Mouse (Mus musculus): Measurements from ENCODE around the gene Rpl11. TPM values are rescaled to one million over a fixed set of nuclear protein-coding genes. Genes with fewer than 3 reads are reported as not detected.
A peak's percentile ranks its signal among the peaks of the same experiment; 100 is the strongest.
"Not testable (repeated sequence)": the region's sequence is repeated elsewhere in the genome, so short reads cannot be mapped to it uniquely, and the experiment has no call there.

Rpl11 gene
- polyA plus RNA-seq, 1 experiment = 1,174 TPM

DNA sequence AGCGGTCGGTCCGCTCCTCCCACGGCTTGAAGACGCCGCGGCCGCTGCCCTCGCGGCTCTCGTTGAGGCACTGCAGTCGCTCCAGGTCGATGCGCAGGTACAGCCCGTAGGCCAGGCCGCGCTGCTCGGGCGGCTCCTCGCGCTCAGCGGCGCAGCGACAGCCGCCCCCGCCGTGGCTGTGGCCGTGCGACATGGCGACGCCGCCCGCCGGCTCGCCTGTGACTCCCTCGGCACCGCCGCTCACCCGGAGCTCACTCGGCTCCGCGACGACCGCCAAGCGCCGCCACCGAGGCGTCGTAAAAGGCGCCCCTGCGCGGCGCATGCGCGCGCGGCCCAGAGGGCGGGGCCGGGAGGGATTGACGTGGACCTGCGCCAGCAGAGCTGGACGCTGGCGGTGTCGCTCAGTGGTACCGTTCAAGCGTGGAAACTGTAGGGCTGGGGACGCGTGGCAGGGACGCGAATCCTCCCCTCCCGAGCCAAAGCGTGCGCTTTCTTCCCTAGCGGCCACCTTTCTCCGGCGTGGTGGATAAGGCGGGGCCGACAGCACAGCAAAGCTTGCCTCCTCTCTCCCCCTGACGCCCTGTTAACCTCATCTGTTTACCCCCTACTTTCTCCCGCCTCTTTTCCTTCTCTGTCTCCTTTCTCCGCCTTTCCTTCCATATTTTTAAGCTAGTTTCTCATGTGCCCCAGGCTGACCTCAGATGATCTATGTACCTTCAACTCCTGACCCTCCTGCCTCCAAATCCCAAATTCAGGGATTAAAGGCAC, 66.1 kb downstream of the Rpl11 start, which contains the start of gene Pithd1:
Gene Pithd1, minus strand, starts transcription at position 322 of the 768 bp plus-strand sequence.
- TF ChIP-seq CTCF (IDR thresholded peaks at IDR 0.05; ENCODE audit: borderline replicate concordance, insufficient read depth, low read length) = no peak
- TF ChIP-seq POLR2A (IDR thresholded peaks at IDR 0.05; ENCODE audit: low read depth, low read length) = peak; percentile 94
- Histone ChIP-seq H3K27ac (ENCODE audit: insufficient read depth, low read length) (peak within 1 kb of the TSS; percentile 28; the same call in 1 of the 2 replicates), H3K4me3 (ENCODE audit: insufficient read depth, low read length) (peak within 1 kb of the TSS; percentile 76), H3K4me1 (ENCODE audit: control insufficient read depth, insufficient read depth, low read length) (peaks cover 4% of the 10 kb centered on the region)

DNA sequence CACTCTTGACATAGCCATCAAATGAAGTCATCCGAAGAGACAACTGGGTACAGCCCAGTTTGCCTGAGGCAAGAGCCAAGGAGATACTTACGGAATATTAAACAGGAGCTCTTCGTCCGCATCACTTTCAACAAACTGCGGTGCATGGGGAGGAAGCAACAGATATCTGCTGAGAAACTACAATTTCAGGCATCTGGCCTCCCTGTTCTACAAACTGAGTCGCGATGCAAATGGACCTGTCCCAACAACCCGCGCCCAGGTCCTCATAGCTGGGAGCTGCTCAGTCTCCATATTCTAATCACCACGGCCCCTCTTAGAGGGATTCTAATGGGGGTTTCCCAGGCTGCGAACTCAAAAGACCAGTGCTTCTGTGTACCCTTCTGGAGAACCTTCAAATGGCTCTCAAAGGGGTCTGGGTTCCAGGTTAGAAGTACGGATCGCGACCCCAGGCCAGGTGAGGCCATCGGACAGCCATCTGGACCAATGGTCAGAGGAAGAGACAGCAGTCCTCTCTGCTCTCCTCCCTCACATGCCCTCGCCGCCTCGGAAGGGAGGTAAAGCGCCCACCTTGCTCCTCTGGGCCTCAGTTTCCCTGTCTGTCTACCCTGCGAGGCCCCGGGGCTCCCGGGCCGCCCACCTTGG, 66.8 kb downstream of the Rpl11 start:
- Histone ChIP-seq H3K27ac (ENCODE audit: insufficient read depth, low read length) (no peak overlapping the region), H3K4me3 (ENCODE audit: insufficient read depth, low read length) (peak overlapping the region; percentile 76), H3K4me1 (ENCODE audit: control insufficient read depth, insufficient read depth, low read length) (peaks cover 4% of the 10 kb centered on the region)
- TF ChIP-seq CTCF (IDR thresholded peaks at IDR 0.05; ENCODE audit: borderline replicate concordance, insufficient read depth, low read length) (no peak), POLR2A (IDR thresholded peaks at IDR 0.05; ENCODE audit: low read depth, low read length) (no peak)

DNA sequence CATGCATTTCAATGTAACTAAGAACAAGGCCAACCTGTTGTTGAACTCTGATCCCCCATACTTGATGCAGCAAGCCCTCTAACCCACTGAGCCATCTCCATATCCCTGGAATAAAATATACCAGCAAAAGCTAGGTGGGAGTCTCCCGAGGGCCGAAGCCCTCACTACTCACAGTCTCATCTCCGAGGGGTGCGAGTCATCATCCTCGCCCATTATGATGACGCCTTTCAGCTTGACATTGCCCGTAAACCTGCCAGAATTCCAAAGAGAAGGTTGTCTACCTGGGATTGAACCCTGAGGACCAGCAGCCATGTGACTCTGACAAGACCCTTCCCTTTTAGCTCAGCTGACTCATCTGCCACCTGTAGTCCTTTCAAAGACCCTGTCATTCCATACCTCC, 67.5 kb downstream of the Rpl11 start:
- peaks cover 4% of the 10 kb centered on the region for H3K4me1 ChIP-seq (ENCODE audit: control insufficient read depth, insufficient read depth, low read length)
- peak overlapping the region; percentile 76 for H3K4me3 ChIP-seq (ENCODE audit: insufficient read depth, low read length)
- TF ChIP-seq CTCF (IDR thresholded peaks at IDR 0.05; ENCODE audit: borderline replicate concordance, insufficient read depth, low read length) (no peak), POLR2A (IDR thresholded peaks at IDR 0.05; ENCODE audit: low read depth, low read length) (no peak)
- H3K27ac ChIP-seq (ENCODE audit: insufficient read depth, low read length) = no peak overlapping the region

DNA sequence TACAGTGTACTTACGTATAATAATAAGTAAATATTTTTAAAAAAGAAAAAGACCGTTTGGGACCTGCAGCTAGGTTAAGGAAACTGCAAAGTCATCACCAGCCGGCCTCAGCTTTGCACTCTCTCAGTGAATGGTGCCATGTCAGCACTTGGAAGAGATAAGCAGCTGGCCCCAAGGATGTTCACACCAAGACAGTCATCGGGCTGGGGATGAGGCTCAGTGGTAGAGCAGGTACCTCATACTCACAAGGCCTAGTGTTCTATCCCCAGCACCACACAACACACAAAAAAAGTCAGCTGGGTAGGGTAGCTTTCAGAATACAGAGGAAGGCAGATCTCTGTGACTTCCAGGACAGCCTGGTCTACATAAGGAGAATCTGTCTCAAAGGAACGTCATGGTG, 68.0 kb downstream of the Rpl11 start:
- no peak for TF ChIP-seq CTCF (IDR thresholded peaks at IDR 0.05; ENCODE audit: borderline replicate concordance, insufficient read depth, low read length)
- TF ChIP-seq POLR2A (IDR thresholded peaks at IDR 0.05; ENCODE audit: low read depth, low read length) = no peak
- Histone ChIP-seq H3K4me3 (ENCODE audit: insufficient read depth, low read length) (no peak overlapping the region), H3K4me1 (ENCODE audit: control insufficient read depth, insufficient read depth, low read length) (peaks cover 4% of the 10 kb centered on the region), H3K27ac (ENCODE audit: insufficient read depth, low read length) (no peak overlapping the region)

DNA sequence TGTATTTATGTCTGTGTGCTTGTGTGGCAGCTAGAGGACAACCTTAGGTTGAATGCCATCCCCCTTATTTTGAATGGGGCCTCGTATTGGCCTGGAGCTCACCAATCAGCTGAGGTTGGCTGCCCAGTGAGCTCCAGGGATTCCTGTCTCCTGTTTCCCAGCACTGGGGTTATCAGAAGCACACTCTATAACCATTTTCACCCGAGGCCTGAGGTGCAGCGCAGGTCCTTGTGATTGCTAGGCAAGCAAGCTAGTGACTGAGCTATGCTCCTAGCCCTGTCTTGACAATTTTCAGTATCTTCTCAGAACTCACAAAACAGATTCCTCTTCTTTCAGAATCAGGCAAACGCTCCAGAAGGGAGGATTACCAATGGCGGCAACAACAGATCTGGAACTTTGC, 68.7 kb downstream of the Rpl11 start:
- TF ChIP-seq CTCF (IDR thresholded peaks at IDR 0.05; ENCODE audit: borderline replicate concordance, insufficient read depth, low read length) (no peak), POLR2A (IDR thresholded peaks at IDR 0.05; ENCODE audit: low read depth, low read length) (no peak)
- H3K4me1 ChIP-seq (ENCODE audit: control insufficient read depth, insufficient read depth, low read length) = peaks cover 4% of the 10 kb centered on the region
- no peak overlapping the region for H3K27ac ChIP-seq (ENCODE audit: insufficient read depth, low read length)
- H3K4me3 ChIP-seq (ENCODE audit: insufficient read depth, low read length) = no peak overlapping the region

DNA sequence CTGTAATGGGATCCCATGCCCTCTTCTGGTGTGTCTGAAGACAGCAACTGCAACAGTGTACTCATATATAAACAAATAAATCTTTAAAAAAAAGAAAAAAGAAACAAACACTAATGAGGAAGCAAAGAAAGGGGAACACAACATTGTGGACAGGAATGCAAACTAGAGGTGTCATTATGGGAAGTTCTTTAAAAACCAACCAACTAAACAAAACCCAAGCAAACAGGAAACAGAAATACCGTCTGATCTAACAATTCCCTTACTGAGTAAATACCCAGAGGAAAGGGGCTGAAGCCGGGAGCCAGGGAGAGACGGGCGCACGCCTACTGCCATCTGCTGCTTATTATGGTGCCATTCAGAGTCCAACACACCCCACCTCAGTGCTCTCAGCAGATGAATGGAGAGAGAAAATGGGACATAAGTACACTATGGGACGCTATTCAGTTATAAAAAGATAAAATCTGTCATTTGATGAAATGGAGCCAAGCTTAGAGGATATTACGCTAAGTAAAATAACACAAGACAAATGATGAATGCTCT, 71.6 kb downstream of the Rpl11 start:
- Histone ChIP-seq H3K4me3 (ENCODE audit: insufficient read depth, low read length) (no peak overlapping the region), H3K4me1 (ENCODE audit: control insufficient read depth, insufficient read depth, low read length) (peaks cover 4% of the 10 kb centered on the region), H3K27ac (ENCODE audit: insufficient read depth, low read length) (no peak overlapping the region)
- TF ChIP-seq CTCF (IDR thresholded peaks at IDR 0.05; ENCODE audit: borderline replicate concordance, insufficient read depth, low read length) (no peak), POLR2A (IDR thresholded peaks at IDR 0.05; ENCODE audit: low read depth, low read length) (no peak)

DNA sequence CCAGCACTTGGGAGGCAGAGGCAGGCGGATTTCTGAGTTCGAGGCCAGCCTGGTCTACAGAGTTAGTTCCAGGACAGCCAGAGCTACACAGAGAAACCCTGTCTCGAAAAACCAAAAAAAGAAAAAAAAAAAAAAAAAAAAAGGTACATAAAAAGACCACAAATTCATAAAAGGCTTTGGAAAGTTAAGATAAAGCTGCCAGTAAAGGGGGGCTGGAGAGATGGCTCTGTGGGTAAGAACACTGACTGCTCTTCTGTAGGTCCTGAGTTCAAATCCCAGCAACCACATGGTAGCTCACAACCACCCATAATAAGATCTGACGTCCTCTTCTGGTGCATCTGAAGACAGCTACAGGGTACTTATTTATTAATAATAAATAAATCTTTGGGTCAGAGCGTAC, 73.0 kb downstream of the Rpl11 start:
- not testable (repeated sequence) for H3K27ac ChIP-seq (ENCODE audit: insufficient read depth, low read length); H3K4me1 ChIP-seq (ENCODE audit: control insufficient read depth, insufficient read depth, low read length); H3K4me3 ChIP-seq (ENCODE audit: insufficient read depth, low read length)

Other genes with a start within 250 kb of the Rpl11 start
- 177 and 193 TPM in 2 replicates for gene Srsf10, start 197.7 kb downstream of the Rpl11 start, polyA plus RNA-seq (2011; ENCODE audit: insufficient read length, low read depth, missing spikeins)
- 127 and 164 TPM in 2 replicates for gene Pnrc2, start 179.6 kb downstream of the Rpl11 start, polyA plus RNA-seq (2011; ENCODE audit: insufficient read length, low read depth, missing spikeins)
- gene Cnr2, start 158.0 kb downstream of the Rpl11 start, polyA plus RNA-seq (2011; ENCODE audit: insufficient read length, low read depth, missing spikeins) = not detected in 2 replicates
- 90.2 and 92.2 TPM in 2 replicates for gene Fuca1, start 132.7 kb downstream of the Rpl11 start, polyA plus RNA-seq (2011; ENCODE audit: insufficient read length, low read depth, missing spikeins)
- gene Hmgcl, start 107.0 kb downstream of the Rpl11 start, polyA plus RNA-seq (2011; ENCODE audit: insufficient read length, low read depth, missing spikeins) = 19.5 and 24.1 TPM in 2 replicates
- gene Gale, start 89.7 kb downstream of the Rpl11 start, polyA plus RNA-seq (2011; ENCODE audit: insufficient read length, low read depth, missing spikeins) = 12.7 and 18.0 TPM in 2 replicates
- 31.6 and 35.5 TPM in 2 replicates for gene Lypla2, start 80.8 kb downstream of the Rpl11 start, polyA plus RNA-seq (2011; ENCODE audit: insufficient read length, low read depth, missing spikeins)
- 17.5 and 22.1 TPM in 2 replicates for gene Pithd1, start 66.2 kb downstream of the Rpl11 start, polyA plus RNA-seq (2011; ENCODE audit: insufficient read length, low read depth, missing spikeins)
- 39.8 and 43.8 TPM in 2 replicates for gene Eloa, start 31.7 kb downstream of the Rpl11 start, polyA plus RNA-seq (2011; ENCODE audit: insufficient read length, low read depth, missing spikeins)
- gene Id3, start 90.1 kb upstream of the Rpl11 start, polyA plus RNA-seq (2011; ENCODE audit: insufficient read length, low read depth, missing spikeins) = 201 and 239 TPM in 2 replicates
- gene E2f2, start 119.0 kb upstream of the Rpl11 start, polyA plus RNA-seq (2011; ENCODE audit: insufficient read length, low read depth, missing spikeins) = 0.78 and 1.1 TPM in 2 replicates
- 7.0 and 8.5 TPM in 2 replicates for gene Asap3, start 152.9 kb upstream of the Rpl11 start, polyA plus RNA-seq (2011; ENCODE audit: insufficient read length, low read depth, missing spikeins)
- gene Tcea3, start 194.3 kb upstream of the Rpl11 start, polyA plus RNA-seq (2011; ENCODE audit: insufficient read length, low read depth, missing spikeins) = 13.1 and 15.6 TPM in 2 replicates
- 22.4 and 23.2 TPM in 2 replicates for gene Zfp46, start 231.3 kb upstream of the Rpl11 start, polyA plus RNA-seq (2011; ENCODE audit: insufficient read length, low read depth, missing spikeins)

Measured in embryonic fibroblast, embryonic 13.5 days (primary cell).